Comparison of ENCODE assay signal across 8 mouse cellular contexts in genomic region chr7:34387784-34388444, GRCm38 (mm10). TPM values are rescaled to one million over a fixed set of nuclear protein-coding genes. Genes with fewer than 3 reads are reported as not detected.
A peak's percentile ranks its signal among the peaks of the same experiment; 100 is the strongest.
DNase-seq lines count a peak whose midpoint lies in the region; ATAC-seq and TF ChIP-seq lines count a peak whose summit lies in the region.

No protein-coding gene starts in this region.

- peaks cover 6% of the 10 kb centered on the region for H3K4me1 ChIP-seq in forebrain, embryonic 11.5 days (replicated peaks; ENCODE audit: control insufficient read depth, insufficient read depth, low read length)
- H3K4me1 ChIP-seq in limb, embryonic 11.5 days (ENCODE audit: control insufficient read depth, insufficient read depth, low read length), result peaks cover 9% of the 10 kb centered on the region; the same call in 1 of the 2 replicates
- H3K4me1 ChIP-seq in olfactory bulb, adult 2 months (ENCODE audit: control insufficient read depth, insufficient read depth, low read length), result peaks cover 10% of the 10 kb centered on the region

- no peak for DNase-seq in layer of hippocampus, adult 2 months (ENCODE audit: low spot score in 2 of 2)
- DNase-seq in layer of hippocampus, adult 18-20 months (ENCODE audit: low spot score in 2 of 2), result no peak
- peak; percentile 50 for DNase-seq in Muller cell, postnatal 12 days (ENCODE audit: inconsistent ontology term)
- DNase-seq in forebrain, embryonic 11.5 days (ENCODE audit: low spot score), result no peak
- DNase-seq in limb, embryonic 11.5 days (ENCODE audit: low spot score), result peak; percentile 27
- no peak for DNase-seq in ovary, postnatal 36 days (ENCODE audit: low spot score)
- DNase-seq in gastrocnemius, postnatal 4 days (ENCODE audit: low spot score in 2 of 2), result no peak

- H3K9ac ChIP-seq in forebrain, embryonic 11.5 days (ENCODE audit: low read length), result peak overlapping the region; percentile 99
- H3K9ac ChIP-seq in limb, embryonic 11.5 days (ENCODE audit: low read length), result peak overlapping the region; percentile 99; the same call in 1 of the 2 replicates

- TF ChIP-seq POLR2A in olfactory bulb, adult 2 months (IDR thresholded peaks at IDR 0.05; ENCODE audit: insufficient read depth, low read depth, low read length), result no peak

- no peak for TF ChIP-seq CTCF in layer of hippocampus, adult 2 months (conservative IDR thresholded peaks at IDR 0.05)
- TF ChIP-seq CTCF in olfactory bulb, adult 2 months (IDR thresholded peaks at IDR 0.05; ENCODE audit: insufficient read depth, low read depth, low read length), result no peak

- 5% methylated on average over 5 of the region's 5 CpGs for WGBS in forebrain, embryonic 11.5 days
- WGBS in limb, embryonic 11.5 days, result 5% methylated on average over 5 of the region's 5 CpGs
- WGBS in olfactory bulb, adult 2 months, result 1% methylated on average over 5 of the region's 5 CpGs

- ATAC-seq in forebrain, embryonic 11.5 days (replicated peaks; ENCODE audit: low FRiP score), result no peak
- ATAC-seq in limb, embryonic 11.5 days (ENCODE audit: insufficient number of reproducible peaks, low FRiP score, low TSS enrichment, low read depth), result no peak

- H3K36me3 ChIP-seq in forebrain, embryonic 11.5 days (ENCODE audit: control insufficient read depth, insufficient read depth, low read length), result no peaks in the 10 kb centered on the region
- H3K36me3 ChIP-seq in limb, embryonic 11.5 days (ENCODE audit: control insufficient read depth, insufficient read depth, low read length), result no peaks in the 10 kb centered on the region

- H3K9me3 ChIP-seq in forebrain, embryonic 11.5 days (ENCODE audit: control insufficient read depth, low read length), result no peaks in the 10 kb centered on the region
- H3K9me3 ChIP-seq in limb, embryonic 11.5 days (ENCODE audit: control insufficient read depth, low read length), result no peaks in the 10 kb centered on the region

- peak overlapping the region; percentile 100 for H3K27ac ChIP-seq in layer of hippocampus, adult 2 months
- H3K27ac ChIP-seq in forebrain, embryonic 11.5 days (ENCODE audit: low read depth, low read length), result no peak overlapping the region
- H3K27ac ChIP-seq in limb, embryonic 11.5 days (replicated peaks; ENCODE audit: low read depth, low read length), result no peak overlapping the region
- H3K27ac ChIP-seq in olfactory bulb, adult 2 months (ENCODE audit: insufficient read depth, low read depth, low read length), result no peak overlapping the region

- peak overlapping the region; percentile 66 for H3K4me3 ChIP-seq in layer of hippocampus, adult 2 months
- peak overlapping the region; percentile 78 for H3K4me3 ChIP-seq in forebrain, embryonic 11.5 days (ENCODE audit: low read depth, low read length)
- peak overlapping the region; percentile 85 for H3K4me3 ChIP-seq in limb, embryonic 11.5 days (ENCODE audit: low read depth, low read length)
- peak overlapping the region; percentile 40 for H3K4me3 ChIP-seq in olfactory bulb, adult 2 months (ENCODE audit: insufficient read depth, low read depth, low read length)

- peak overlapping the region; percentile 93 for H3K4me2 ChIP-seq in forebrain, embryonic 11.5 days (ENCODE audit: low read depth, low read length, severe bottlenecking)
- peak overlapping the region; percentile 83 for H3K4me2 ChIP-seq in limb, embryonic 11.5 days (ENCODE audit: low read depth, severe bottlenecking)

- no peaks in the 10 kb centered on the region for H3K27me3 ChIP-seq in forebrain, embryonic 11.5 days (ENCODE audit: control insufficient read depth, insufficient read depth, low read length)
- no peaks in the 10 kb centered on the region for H3K27me3 ChIP-seq in limb, embryonic 11.5 days (ENCODE audit: control insufficient read depth, insufficient read depth, low read length)

RNA-seq across cellular contexts. Expression of gene Lsm14a, which starts 5.2 kb away (rescaled TPM):
- total RNA-seq in layer of hippocampus, adult 2 months (2021), result 10 to 100 TPM; 87.3 to 94.3 TPM
- total RNA-seq in layer of hippocampus, adult 18-20 months (2021), result 10 to 100 TPM; 89.8 to 94.0 TPM
- 66.8 and 69.1 TPM in 2 replicates for polyA plus RNA-seq in forebrain, embryonic 11.5 days (2014; fragmentation: Nextera tagmentation; extraction: Ambion mirVana)
- polyA plus RNA-seq in limb, embryonic 11.5 days (2014; fragmentation: Nextera tagmentation; extraction: Ambion mirVana), result 65.5 and 70.5 TPM in 2 replicates
- polyA plus RNA-seq in olfactory bulb, adult 2 months (2012; ENCODE audit: insufficient read depth, insufficient read length, low replicate concordance, missing spikeins), result 429 TPM in 1 of 2 replicates, not detected in the other
- 100 to 1,000 TPM in 1 of 2 experiments, 10 to 100 TPM in 1; 97.5 to 117 TPM for total RNA-seq in gastrocnemius, postnatal 4 days (2021)

Comparison
In these comparisons a context has a peak if more than half of its experiments do, and no peak if none do; other contexts are left out.
1. DNase-seq: peak in Muller cell, postnatal 12 days (single experiment) and limb, embryonic 11.5 days (single experiment); none in layer of hippocampus, adult 2 months (0 of 2), layer of hippocampus, adult 18-20 months (0 of 2), forebrain, embryonic 11.5 days (single experiment), ovary, postnatal 36 days (single experiment) and gastrocnemius, postnatal 4 days (0 of 2).
2. Peak in every context shown above with its lines, with median percentiles within 50 percentile points of each other: H3K4me3 ChIP-seq.